Mouse (Mus musculus) bone marrow macrophage, adult 2 months (primary cell): Measurements from ENCODE around the gene Foxm1. TPM values are rescaled to one million over a fixed set of nuclear protein-coding genes. Genes with fewer than 3 reads are reported as not detected.

Source experiments
- H3K27ac ChIP-seq: 2 replicates; pipeline ENCODE4 v1.5.1; 2012; ENCODE audit warnings: low read depth, low read length; ENCODE audit not compliant: insufficient read depth
- H3K4me1 ChIP-seq: 2 replicates; pipeline ENCODE4 v1.6.1; 2012; ENCODE audit warnings: low read length; ENCODE audit not compliant: control insufficient read depth, insufficient read depth
- H3K4me3 ChIP-seq: 2 replicates; pipeline ENCODE4 v1.5.1; 2012; ENCODE audit warnings: mild to moderate bottlenecking, low read length, moderate library complexity; ENCODE audit not compliant: insufficient read depth
- CTCF ChIP-seq: IDR thresholded peaks from 2 replicates; pipeline ENCODE4 v1.5.1; 2012; ENCODE audit warnings: low read depth, mild to moderate bottlenecking, low read length, moderate library complexity
- POLR2A ChIP-seq: IDR thresholded peaks from 2 replicates; pipeline ENCODE4 v1.6.1; 2012; ENCODE audit warnings: mild to moderate bottlenecking, low read depth, low read length, borderline replicate concordance
- polyA plus RNA-seq: library from polyadenylated mRNA; stranded (reverse); fragments of >200 nt; gene quantifications from 2 replicates; pipeline ENCODE4 v1.2.4, GENCODE M21; 2012; ENCODE audit not compliant: missing spikeins, insufficient read depth, insufficient read length

The Foxm1 gene
- 27.4 and 31.7 TPM in 2 replicates for polyA plus RNA-seq

DNA sequence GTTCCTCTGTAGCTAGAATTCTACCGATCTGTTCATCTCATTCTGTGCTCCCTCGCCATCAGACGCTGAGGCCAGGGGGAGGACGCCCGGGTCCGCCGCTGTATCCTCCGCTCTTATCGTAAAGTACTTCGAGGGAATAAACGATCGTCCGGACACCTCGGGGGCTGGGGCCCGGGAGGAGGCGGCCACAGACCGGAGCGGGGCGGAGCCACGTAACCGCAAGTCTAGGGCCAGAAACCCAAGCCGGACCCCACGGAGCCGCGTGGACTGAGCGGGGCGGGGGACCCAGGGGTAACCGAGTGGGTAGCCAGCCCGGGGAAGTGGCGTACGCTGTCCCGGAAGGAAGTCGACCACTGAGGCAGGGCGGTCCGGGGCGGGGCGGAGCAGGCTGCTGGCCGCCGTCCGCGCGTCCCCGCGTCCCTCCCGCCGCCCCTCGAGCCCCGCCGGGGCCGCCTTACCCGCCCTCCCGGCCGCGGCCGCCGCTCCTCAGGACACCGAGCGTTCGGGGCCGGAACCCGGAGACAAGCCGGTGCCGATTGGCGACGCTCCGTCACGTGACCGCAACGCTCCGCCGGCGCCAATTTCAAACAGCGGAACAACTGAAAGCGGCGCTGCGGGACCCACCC lies at the start of gene Foxm1, which contains the start of gene Rhno1:
Gene Foxm1, plus strand, starts transcription at position 587 of the 626 bp plus-strand sequence.
Gene Rhno1, minus strand, starts transcription at position 531 of the 626 bp plus-strand sequence.
- peaks cover 27% of the 10 kb centered on the region for H3K4me1 ChIP-seq
- H3K27ac ChIP-seq = peak within 1 kb of the TSS; percentile 75
- peak within 1 kb of the TSS; percentile 97 for H3K4me3 ChIP-seq
- TF ChIP-seq CTCF = no peak
- no peak for TF ChIP-seq POLR2A

DNA sequence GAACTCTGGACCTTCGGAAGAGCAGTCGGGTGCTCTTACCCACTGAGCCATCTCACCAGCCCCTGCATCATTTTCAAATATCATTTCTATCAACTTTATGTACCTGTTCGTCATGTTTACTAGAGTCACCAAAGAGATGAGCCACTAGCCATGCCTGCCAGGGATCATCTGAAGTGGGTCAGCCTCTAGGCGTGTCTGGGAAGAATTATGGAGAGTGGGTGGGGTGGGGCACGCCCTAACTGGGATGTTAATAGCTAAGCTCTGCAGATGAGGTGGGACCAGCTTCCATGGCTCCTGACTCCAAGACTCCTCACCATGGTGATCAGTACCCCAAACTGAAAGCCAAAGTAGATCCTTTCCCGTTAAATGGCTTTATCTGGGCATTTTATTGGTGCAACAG lies 48.0 kb upstream of the Foxm1 start:
- no peak for TF ChIP-seq CTCF
- TF ChIP-seq POLR2A = no peak
- no peak overlapping the region for H3K27ac ChIP-seq
- H3K4me1 ChIP-seq = no peaks in the 10 kb centered on the region
- H3K4me3 ChIP-seq = no peak overlapping the region

DNA sequence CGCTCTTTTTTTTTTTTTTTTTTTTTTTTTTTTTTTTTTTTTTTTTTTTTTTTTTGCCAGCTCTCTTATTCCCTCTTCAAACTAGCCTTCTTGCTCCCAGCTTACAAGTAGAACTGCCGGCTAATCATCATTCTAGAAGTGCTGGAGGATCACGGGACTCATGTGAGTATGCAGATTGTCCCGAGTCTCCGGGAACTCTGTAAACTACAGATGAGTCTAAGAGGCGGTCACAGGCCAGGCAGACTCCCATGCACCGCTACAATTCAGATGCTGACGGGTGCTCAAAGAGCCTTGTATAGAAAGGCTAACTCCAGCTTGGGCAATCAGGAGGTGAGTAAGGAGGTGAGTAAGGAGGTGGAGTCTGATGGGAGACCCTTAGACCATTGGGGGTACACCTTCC lies 47.2 kb upstream of the Foxm1 start:
- H3K4me3 ChIP-seq = no peak overlapping the region
- no peak overlapping the region for H3K27ac ChIP-seq
- no peak for TF ChIP-seq POLR2A
- no peaks in the 10 kb centered on the region for H3K4me1 ChIP-seq

DNA sequence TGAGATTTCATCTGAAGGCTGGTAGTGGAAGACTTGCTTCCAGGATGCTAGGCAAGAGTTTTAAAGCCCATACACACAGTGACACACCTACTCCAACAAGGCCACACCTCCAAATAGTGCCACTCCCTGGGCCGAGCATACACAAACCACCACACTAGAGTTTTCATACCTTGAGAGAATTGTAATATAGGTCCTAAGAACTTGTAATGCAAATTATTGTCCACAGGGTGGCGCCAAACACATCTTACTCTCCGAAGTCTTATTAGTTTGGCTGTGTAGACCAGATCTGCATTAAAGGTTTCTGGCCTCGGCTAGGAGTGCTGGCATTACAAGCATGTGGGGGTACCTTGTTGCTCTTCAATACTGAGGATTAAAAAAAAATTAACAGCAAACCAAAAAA lies 44.5 kb upstream of the Foxm1 start:
- Histone ChIP-seq H3K4me3 (no peak overlapping the region), H3K27ac (no peak overlapping the region), H3K4me1 (no peaks in the 10 kb centered on the region)
- TF ChIP-seq CTCF (no peak), POLR2A (no peak)

DNA sequence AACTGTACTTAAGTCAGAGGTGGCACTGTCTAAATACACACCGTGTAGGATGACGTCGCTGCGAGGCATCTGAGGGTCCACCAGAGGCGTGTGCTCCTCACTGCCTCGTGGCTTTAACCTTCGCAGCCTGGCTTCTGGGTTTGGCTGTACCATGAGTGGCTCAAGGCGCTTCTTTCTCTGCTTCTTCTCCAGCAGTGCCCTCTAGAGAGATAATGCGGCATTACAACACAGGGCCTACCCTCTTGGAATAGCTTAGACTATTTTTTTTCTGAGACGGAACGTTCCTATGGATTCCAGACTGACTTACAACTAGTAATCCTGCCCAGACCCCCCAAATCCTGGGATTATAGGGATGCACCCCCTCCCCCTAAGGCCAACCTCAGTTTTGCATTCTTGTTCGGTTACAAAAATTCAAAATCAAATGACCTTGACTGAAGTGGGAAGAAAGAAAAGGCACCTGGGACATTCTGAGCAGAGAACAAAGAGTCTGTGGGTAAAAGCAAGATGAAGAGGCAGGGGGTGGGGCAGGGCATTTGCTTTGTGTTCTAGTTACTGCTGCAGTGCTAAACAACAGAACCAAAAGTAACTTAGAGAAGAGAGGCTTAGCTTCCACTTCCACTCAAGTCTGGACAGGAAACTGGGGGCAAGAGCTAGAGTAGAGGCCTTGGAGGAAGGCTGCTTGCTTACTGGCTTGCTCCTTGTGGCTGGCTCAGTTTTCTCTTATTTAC lies 28.2 kb upstream of the Foxm1 start:
- H3K4me3 ChIP-seq = no peak overlapping the region
- H3K4me1 ChIP-seq = no peaks in the 10 kb centered on the region
- H3K27ac ChIP-seq = no peak overlapping the region
- TF ChIP-seq POLR2A (no peak), CTCF (0 out of 2 replicates have a peak, but pooled peaks have one; percentile 30)

DNA sequence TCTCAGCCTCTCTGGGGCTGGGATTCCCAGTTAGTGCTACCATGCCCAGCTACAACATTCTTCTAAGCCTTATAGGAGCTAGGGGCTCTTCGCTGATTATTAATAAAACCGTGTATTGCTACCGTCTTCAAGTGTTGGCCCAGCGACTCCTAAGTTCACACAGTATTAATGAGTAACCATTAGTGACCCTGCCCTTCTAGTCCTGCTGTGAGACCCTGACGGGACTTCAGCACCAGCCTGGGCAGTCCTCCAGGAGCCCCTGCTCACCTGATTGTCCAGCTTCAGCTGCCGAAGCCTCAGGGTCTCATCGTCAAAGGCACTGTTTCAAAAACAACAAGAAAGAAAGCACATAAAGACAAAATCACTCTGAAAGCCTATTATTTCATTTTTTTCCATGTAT lies 25.3 kb upstream of the Foxm1 start:
- Histone ChIP-seq H3K4me3 (no peak overlapping the region), H3K4me1 (no peaks in the 10 kb centered on the region)
- TF ChIP-seq CTCF (no peak), POLR2A (no peak)

DNA sequence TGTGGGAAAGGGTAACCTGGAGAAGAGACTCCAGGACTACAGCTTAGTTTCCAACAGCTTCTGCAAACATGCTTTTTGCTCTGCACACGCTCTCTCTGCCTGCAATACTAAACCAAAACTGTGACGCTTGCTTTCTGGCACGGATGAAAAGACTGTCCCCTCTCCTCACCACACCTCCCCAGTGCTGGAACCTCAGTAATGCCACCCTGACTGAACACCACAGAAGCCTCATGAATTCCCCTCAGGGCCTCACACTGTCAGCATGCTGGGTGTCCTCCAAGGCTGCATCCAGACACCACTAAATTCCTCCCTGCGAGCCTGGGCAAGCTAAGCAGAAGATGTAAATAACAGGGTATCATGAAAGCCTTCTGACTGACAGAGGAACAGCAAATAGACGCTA lies 23.9 kb upstream of the Foxm1 start:
- H3K27ac ChIP-seq = no peak overlapping the region
- TF ChIP-seq POLR2A (no peak), CTCF (no peak)
- no peaks in the 10 kb centered on the region for H3K4me1 ChIP-seq
- no peak overlapping the region for H3K4me3 ChIP-seq

More for the DNA sequence above, 25.3 kb upstream of the Foxm1 start:
- H3K27ac ChIP-seq = no peak overlapping the region

DNA sequence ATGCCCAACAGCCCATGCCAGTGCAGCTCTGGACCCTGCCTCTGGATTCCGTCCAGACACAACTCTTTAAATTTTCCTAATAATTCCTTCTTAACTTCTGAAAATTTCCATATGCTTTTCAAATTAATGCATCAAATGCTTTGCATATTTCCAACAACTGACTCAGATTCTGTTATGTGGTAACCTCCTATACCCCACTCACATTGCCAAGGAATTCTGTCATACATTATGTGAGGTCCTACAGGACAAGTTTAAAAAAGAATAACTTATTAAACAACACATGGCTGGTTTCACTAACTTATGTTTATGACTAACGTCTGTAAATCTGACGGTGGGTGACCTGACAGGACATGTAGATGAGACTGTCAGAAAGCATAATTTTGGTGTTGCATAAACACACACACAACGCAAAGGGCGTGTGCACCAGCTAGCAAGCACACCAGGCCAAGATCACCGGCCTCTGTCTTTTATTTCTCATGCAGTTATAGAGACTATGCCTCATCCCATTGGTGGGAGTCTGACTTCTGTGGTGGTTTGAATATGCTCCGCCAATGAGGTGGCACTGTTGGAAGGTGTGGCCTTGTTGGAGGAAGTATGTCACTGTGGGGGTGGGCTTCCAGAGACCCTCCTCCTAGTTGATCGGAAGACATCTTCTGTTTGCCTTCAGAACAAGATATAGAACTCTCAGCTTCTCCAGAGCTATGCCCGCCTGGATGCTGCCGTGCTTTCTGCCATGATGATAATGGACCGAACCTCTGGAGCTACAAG lies 20.6 kb upstream of the Foxm1 start:
- Histone ChIP-seq H3K27ac (no peak overlapping the region), H3K4me3 (no peak overlapping the region), H3K4me1 (peaks cover 6% of the 10 kb centered on the region)
- TF ChIP-seq POLR2A (no peak), CTCF (no peak)

DNA sequence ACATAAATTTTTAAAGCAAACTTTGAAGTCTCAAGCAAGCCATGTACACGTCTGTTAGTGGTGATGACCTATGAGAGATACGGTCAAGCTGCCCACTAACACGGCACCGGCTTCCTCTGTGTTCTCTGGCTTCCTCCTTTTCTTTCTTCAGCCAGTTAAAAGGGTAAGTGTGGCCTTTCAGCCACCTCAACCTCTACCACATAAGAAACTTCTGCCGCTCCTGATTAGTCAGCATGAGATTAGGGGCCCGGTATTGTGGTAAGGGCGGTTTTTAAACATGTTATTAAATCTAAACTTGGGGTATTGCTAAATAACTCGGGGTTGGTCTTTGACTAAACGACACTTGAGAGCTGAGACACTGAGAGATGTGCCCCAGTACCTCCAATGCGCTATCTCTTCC lies 17.1 kb upstream of the Foxm1 start:
- H3K27ac ChIP-seq = no peak overlapping the region
- peaks cover 8% of the 10 kb centered on the region for H3K4me1 ChIP-seq
- no peak overlapping the region for H3K4me3 ChIP-seq
- TF ChIP-seq CTCF (no peak), POLR2A (no peak)
